Mouse (Mus musculus): ENCODE data around the gene Hist1h4m. TPM values are rescaled to one million over a fixed set of nuclear protein-coding genes. Genes with fewer than 3 reads are reported as not detected.
A peak's percentile ranks its signal among the peaks of the same experiment; 100 is the strongest.
"Not testable (repeated sequence)": the region's sequence is repeated elsewhere in the genome, so short reads cannot be mapped to it uniquely, and the experiment has no call there.

Hist1h4m gene
- 1.5 TPM in 1 of 2 replicates, not detected in the other for polyA plus RNA-seq (2014; fragmentation: Nextera tagmentation; extraction: Ambion mirVana)

GRCm38 (mm10) chr13:21811539-21811938, at the start of gene Hist1h4m:
Gene Hist1h4m, plus strand, starts transcription at chr13:21811746.
- no CpG with 5 or more reads among the region's 24 CpGs for WGBS

DNA sequence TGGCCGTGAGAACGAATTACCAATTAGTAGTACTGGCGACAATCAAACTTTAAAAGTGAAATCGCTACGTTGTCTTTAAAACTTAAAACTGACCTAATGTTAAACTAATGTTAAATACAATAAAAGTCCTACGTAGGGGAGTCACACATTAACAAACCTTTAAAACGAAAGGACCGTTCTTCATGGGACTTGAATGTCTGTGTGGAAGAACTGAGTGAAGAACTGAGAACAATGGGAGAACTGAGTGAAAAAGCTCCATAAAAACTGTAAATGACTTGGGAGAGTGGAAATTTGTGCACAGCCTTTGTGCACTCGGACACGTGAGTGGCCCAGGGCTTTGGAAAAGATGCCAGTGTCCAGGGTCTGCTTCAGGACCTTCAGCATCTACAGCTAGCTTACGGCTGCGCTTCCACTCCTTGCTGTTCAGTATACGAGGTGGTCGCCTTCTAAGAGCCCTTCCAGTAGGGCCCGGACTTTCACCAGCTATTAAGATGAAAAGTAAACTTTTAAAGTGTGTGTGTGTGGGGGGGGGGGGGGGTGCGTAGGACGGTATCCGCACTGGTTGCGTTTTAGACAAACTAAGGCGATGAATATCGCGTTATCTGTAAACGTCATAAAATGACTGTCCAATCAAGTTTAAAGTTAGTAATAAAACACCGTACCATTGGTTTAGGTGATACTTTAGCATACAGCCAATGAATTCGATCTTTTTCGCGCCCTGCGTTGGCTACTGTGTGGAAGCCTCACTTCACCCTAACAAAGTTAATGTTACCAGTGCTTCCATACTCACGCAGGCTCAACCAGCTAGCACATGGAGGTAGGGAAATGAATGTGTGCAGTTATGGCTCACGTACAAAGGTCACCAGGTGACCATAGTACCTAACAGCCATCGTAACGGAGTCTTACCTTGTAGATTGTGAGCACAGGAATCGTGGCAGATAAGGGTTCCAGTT, 32.5 kb upstream of the Hist1h4m start:
- 4% methylated on average over 33 of the region's 33 CpGs for WGBS
- ATAC-seq (ENCODE audit: low read depth), result peak; percentile 95
- no peaks in the 10 kb centered on the region for H3K9me3 ChIP-seq (ENCODE audit: control insufficient read depth, low read length)

More at GRCm38 (mm10) chr13:21811539-21811938, at the start of gene Hist1h4m:
- not testable (repeated sequence) for H3K36me3 ChIP-seq (ENCODE audit: control insufficient read depth, insufficient read depth, low read length); H3K4me1 ChIP-seq (ENCODE audit: control insufficient read depth, insufficient read depth, low read length); H3K27me3 ChIP-seq (ENCODE audit: control insufficient read depth, insufficient read depth, low read length); H3K27ac ChIP-seq (ENCODE audit: low read depth, low read length); H3K4me3 ChIP-seq (ENCODE audit: low read depth, low read length); H3K9ac ChIP-seq (replicated peaks; ENCODE audit: low read depth, low read length); H3K9me3 ChIP-seq (ENCODE audit: control insufficient read depth, low read length)
- ATAC-seq (ENCODE audit: low read depth), result peak; percentile 66
- peak within 1 kb of the TSS; percentile 27; the same call in 1 of the 2 replicates for H3K4me2 ChIP-seq (ENCODE audit: low read depth, low read length)

DNA sequence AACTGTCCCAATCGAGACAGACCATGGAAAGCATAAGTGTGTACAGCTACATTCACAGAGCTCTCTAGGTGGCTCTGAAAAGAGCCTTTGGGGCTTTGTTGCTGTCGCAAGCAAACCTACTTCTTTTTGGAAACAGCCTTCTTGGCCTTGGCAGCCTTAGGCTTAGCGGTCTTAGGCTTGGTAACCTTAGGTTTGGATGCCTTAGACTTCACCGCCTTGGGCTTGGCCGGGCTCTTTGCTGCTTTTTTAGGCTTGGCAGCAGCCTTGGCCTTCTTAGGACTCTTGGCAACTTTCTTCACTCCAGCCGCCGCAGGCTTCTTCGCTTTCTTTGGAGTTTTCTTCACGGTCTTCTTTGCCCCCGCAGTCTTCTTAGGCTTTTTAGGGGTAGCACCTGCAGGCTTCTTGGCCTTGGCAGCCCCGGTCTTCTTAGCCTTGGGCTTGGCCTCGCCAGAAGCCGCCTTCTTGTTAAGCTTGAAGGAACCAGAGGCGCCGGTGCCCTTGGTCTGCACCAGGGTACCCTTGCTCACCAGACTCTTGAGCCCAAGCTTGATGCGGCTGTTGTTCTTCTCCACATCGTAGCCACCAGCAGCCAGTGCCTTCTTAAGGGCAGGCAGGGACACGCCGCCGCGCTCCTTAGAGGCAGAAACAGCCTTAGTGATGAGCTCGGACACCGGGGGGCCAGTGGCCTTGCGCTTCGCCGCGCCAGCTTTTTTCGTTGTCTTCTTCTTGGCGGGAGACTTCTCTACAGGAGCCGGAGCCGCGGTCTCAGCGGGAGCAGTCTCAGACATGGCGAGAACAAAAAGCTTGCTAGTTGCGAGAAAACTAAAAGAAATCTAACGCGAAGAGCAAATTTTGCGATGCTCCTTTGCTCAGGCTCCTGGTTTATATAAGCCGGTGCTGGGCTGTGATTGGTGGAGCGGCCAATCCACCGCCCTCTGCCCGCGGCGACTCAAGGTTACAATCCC, 31.5 kb upstream of the Hist1h4m start, which contains the start of gene Hist1h1b:
Gene Hist1h1b (minus strand): TSS at position 859 of the 965 bp plus-strand sequence.
- WGBS, result under 1% methylated on average over 44 of the region's 44 CpGs
- H3K9me3 ChIP-seq (ENCODE audit: control insufficient read depth, low read length), result no peaks in the 10 kb centered on the region
- peaks cover 19% of the 10 kb centered on the region for H3K4me1 ChIP-seq (ENCODE audit: control insufficient read depth, insufficient read depth, low read length)
- H3K4me3 ChIP-seq (ENCODE audit: low read depth, low read length), result peak within 1 kb of the TSS; percentile 37
- no peaks in the 10 kb centered on the region for H3K36me3 ChIP-seq (ENCODE audit: control insufficient read depth, insufficient read depth, low read length)
- no peak for ATAC-seq (ENCODE audit: low read depth)
- H3K27me3 ChIP-seq (ENCODE audit: control insufficient read depth, insufficient read depth, low read length), result no peaks in the 10 kb centered on the region
- peak within 1 kb of the TSS; percentile 10; the same call in 1 of the 2 replicates for H3K27ac ChIP-seq (ENCODE audit: low read depth, low read length)
- H3K9ac ChIP-seq (replicated peaks; ENCODE audit: low read depth, low read length), result peak within 1 kb of the TSS; percentile 39
- peak within 1 kb of the TSS; percentile 70 for H3K4me2 ChIP-seq (ENCODE audit: low read depth, low read length)

More for the DNA sequence above, 32.5 kb upstream of the Hist1h4m start:
- peak overlapping the region; percentile 37 for H3K4me3 ChIP-seq (ENCODE audit: low read depth, low read length)
- H3K27ac ChIP-seq (ENCODE audit: low read depth, low read length), result peak overlapping the region; percentile 49; the same call in 1 of the 2 replicates
- H3K4me1 ChIP-seq (ENCODE audit: control insufficient read depth, insufficient read depth, low read length), result peaks cover 19% of the 10 kb centered on the region
- H3K9ac ChIP-seq (replicated peaks; ENCODE audit: low read depth, low read length), result peak overlapping the region; percentile 41
- no peaks in the 10 kb centered on the region for H3K36me3 ChIP-seq (ENCODE audit: control insufficient read depth, insufficient read depth, low read length)
- no peaks in the 10 kb centered on the region for H3K27me3 ChIP-seq (ENCODE audit: control insufficient read depth, insufficient read depth, low read length)
- peak overlapping the region; percentile 70 for H3K4me2 ChIP-seq (ENCODE audit: low read depth, low read length)

DNA sequence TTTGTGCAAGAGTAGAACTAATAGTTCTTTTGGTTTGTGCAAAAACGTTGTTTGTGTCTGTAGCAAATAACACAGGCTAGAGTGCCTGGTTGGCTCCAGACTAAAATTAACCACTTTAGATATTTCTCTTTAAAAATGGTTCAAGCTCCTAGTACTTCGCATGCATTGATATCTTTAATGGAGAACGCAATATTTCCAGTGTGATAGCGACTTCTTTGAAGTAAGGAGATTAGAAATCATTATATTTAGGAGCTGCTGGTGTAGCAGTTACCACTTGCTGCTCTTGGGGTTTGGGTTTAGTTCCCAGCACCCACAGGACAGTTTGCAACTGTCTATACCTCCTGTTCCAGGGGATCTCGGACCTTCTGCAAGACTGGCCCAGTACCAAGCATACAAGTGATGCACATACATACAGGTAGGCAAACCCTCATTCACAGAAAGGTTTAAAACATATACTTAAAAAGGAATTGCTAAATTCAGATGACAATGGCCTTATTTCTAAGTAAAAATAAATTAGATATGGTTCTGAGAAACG, 30.5 kb upstream of the Hist1h4m start:
- H3K4me2 ChIP-seq (ENCODE audit: low read depth, low read length), result no peak overlapping the region
- 47% methylated on average over 6 of the region's 6 CpGs for WGBS
- H3K27me3 ChIP-seq (ENCODE audit: control insufficient read depth, insufficient read depth, low read length), result no peaks in the 10 kb centered on the region
- ATAC-seq (ENCODE audit: low read depth), result no peak
- no peak overlapping the region for H3K4me3 ChIP-seq (ENCODE audit: low read depth, low read length)
- no peak overlapping the region for H3K27ac ChIP-seq (ENCODE audit: low read depth, low read length)
- no peaks in the 10 kb centered on the region for H3K9me3 ChIP-seq (ENCODE audit: control insufficient read depth, low read length)
- H3K9ac ChIP-seq (replicated peaks; ENCODE audit: low read depth, low read length), result no peak overlapping the region
- peaks cover 20% of the 10 kb centered on the region for H3K4me1 ChIP-seq (ENCODE audit: control insufficient read depth, insufficient read depth, low read length)
- no peaks in the 10 kb centered on the region for H3K36me3 ChIP-seq (ENCODE audit: control insufficient read depth, insufficient read depth, low read length)

DNA sequence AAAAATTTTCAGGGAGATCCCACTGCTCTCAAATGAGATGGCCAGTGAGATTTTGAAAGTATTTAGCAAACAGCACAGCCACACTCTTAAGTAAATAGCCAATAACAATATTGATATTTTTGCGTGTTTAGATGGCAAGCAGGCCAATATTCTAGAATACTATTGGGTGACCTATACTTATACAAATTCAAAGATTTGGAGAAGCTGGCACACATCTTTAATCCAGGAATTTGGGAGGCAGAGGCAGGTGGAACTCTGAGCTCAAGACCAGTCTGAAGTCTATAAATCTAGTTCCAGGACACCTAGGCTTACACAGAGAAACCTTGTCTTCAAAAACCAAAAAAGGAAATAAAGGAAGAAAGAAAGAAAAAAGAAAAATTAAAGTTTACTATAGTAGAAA, 29.9 kb upstream of the Hist1h4m start:
- H3K9ac ChIP-seq (replicated peaks; ENCODE audit: low read depth, low read length), result no peak overlapping the region
- H3K27me3 ChIP-seq (ENCODE audit: control insufficient read depth, insufficient read depth, low read length), result no peaks in the 10 kb centered on the region
- whole genome bisulfite sequencing, result 91% methylated on average over 1 of the region's 1 CpGs
- H3K4me3 ChIP-seq (ENCODE audit: low read depth, low read length), result no peak overlapping the region
- peaks cover 23% of the 10 kb centered on the region for H3K4me1 ChIP-seq (ENCODE audit: control insufficient read depth, insufficient read depth, low read length)
- H3K9me3 ChIP-seq (ENCODE audit: control insufficient read depth, low read length), result no peaks in the 10 kb centered on the region
- no peak overlapping the region for H3K27ac ChIP-seq (ENCODE audit: low read depth, low read length)
- ATAC-seq (ENCODE audit: low read depth), result no peak
- H3K36me3 ChIP-seq (ENCODE audit: control insufficient read depth, insufficient read depth, low read length), result no peaks in the 10 kb centered on the region
- no peak overlapping the region for H3K4me2 ChIP-seq (ENCODE audit: low read depth, low read length)

DNA sequence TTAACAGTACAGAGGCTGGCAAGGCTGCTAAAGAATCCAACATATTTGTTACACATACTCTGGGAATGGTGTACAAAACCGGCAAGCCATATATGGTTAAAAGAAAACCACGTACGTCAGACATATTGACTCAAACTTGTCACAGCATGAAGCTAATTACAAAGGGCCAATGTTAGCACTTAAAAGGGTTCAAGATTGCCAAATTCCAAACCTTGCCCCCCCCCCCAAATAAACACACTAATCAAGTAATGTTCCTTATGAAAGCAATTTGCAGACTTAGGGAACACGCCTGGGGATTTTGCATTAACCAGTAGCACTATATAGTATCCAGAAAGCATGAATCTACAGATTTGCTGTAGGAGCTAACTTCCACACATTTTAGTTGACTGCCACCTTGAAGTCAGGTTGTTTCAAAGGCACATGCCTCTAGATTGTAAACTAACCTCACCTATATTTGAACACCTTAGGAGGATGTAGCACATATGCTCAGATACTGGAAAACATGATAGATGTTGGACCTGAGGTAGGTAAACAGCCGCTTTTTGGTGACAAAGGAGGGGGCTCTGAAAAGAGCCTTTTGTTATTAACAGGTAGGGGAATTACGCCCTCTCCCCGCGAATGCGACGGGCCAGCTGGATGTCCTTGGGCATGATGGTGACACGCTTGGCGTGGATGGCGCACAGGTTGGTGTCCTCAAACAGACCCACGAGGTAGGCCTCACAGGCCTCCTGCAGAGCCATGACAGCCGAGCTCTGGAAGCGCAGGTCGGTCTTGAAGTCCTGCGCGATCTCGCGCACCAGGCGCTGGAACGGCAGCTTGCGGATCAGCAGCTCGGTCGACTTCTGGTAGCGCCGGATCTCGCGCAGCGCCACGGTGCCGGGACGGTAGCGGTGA, 28.9 kb upstream of the Hist1h4m start:
- not testable (repeated sequence) for H3K36me3 ChIP-seq (ENCODE audit: control insufficient read depth, insufficient read depth, low read length); H3K9me3 ChIP-seq (ENCODE audit: control insufficient read depth, low read length); H3K27me3 ChIP-seq (ENCODE audit: control insufficient read depth, insufficient read depth, low read length)
- Histone ChIP-seq H3K4me3 (ENCODE audit: low read depth, low read length) (peak overlapping the region; percentile 36), H3K4me1 (ENCODE audit: control insufficient read depth, insufficient read depth, low read length) (peaks cover 23% of the 10 kb centered on the region), H3K4me2 (ENCODE audit: low read depth, low read length) (peak overlapping the region; percentile 64), H3K27ac (ENCODE audit: low read depth, low read length) (0 out of 2 replicates have a peak overlapping the region, but pooled peaks have one; percentile 55), H3K9ac (replicated peaks; ENCODE audit: low read depth, low read length) (peak overlapping the region; percentile 54; the same call in 1 of the 2 replicates)
- peak; percentile 0; the same call in 1 of the 2 replicates for ATAC-seq (ENCODE audit: low read depth)
- under 1% methylated on average over 17 of the region's 35 CpGs for WGBS

DNA sequence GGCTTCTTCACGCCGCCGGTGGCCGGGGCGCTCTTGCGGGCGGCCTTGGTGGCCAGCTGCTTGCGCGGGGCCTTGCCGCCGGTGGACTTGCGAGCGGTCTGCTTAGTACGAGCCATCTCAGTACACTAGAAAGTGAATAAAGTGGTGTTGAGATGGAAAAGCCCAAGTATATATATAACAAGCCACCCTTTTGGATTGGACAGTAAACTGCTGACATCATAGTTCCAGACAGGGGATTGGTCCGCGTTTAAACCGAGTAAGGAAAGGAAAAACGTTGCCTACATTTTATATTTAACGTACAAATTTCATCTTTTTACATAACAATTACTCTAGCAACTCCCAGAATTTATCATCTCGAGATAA, 28.3 kb upstream of the Hist1h4m start, which contains the start of gene Hist1h3i:
Gene Hist1h3i (minus strand): TSS at position 116 of the 363 bp plus-strand sequence.
- H3K27me3 ChIP-seq (ENCODE audit: control insufficient read depth, insufficient read depth, low read length), result no peaks in the 10 kb centered on the region
- H3K36me3 ChIP-seq (ENCODE audit: control insufficient read depth, insufficient read depth, low read length), result no peaks in the 10 kb centered on the region
- H3K4me3 ChIP-seq (ENCODE audit: low read depth, low read length), result peak within 1 kb of the TSS; percentile 36
- H3K9ac ChIP-seq (replicated peaks; ENCODE audit: low read depth, low read length), result peak within 1 kb of the TSS; percentile 54; the same call in 1 of the 2 replicates
- H3K4me2 ChIP-seq (ENCODE audit: low read depth, low read length), result peak within 1 kb of the TSS; percentile 64
- H3K9me3 ChIP-seq (ENCODE audit: control insufficient read depth, low read length), result no peaks in the 10 kb centered on the region
- peak within 1 kb of the TSS; percentile 55; the same call in 1 of the 2 replicates for H3K27ac ChIP-seq (ENCODE audit: low read depth, low read length)
- WGBS, result under 1% methylated on average over 13 of the region's 20 CpGs
- ATAC-seq (ENCODE audit: low read depth), result peak; percentile 83
- H3K4me1 ChIP-seq (ENCODE audit: control insufficient read depth, insufficient read depth, low read length), result peaks cover 28% of the 10 kb centered on the region

Data from neural tube, embryonic 14.5 days (tissue).